Mouse (Mus musculus): ENCODE data around the gene Gm20388. TPM values are rescaled to one million over a fixed set of nuclear protein-coding genes. Genes with fewer than 3 reads are reported as not detected.

Gene Gm20388
- polyA plus RNA-seq, 1 experiment, result 0.36 TPM

GRCm38 (mm10) chr8:124260371-124260770 is 4349.7 kb downstream of the Gm20388 start:
- H3K4me3 ChIP-seq (replicated peaks), result no peak overlapping the region
- TF ChIP-seq TAL1 (IDR thresholded peaks at IDR 0.05; ENCODE audit: low read length), result no peak
- TF ChIP-seq GATA1 (IDR thresholded peaks at IDR 0.05; ENCODE audit: low read length), result no peak
- H3K9me3 ChIP-seq (ENCODE audit: control insufficient read depth, low read length), result no peaks in the 10 kb centered on the region
- H3K4me1 ChIP-seq (ENCODE audit: control insufficient read depth), result peaks cover 13% of the 10 kb centered on the region
- peaks cover 8% of the 10 kb centered on the region for H3K36me3 ChIP-seq (ENCODE audit: control insufficient read depth)
- no peaks in the 10 kb centered on the region for H3K27me3 ChIP-seq (ENCODE audit: control insufficient read depth)

GRCm38 (mm10) chr8:124263058-124263457 is 4352.4 kb downstream of the Gm20388 start:
- peaks cover 8% of the 10 kb centered on the region for H3K36me3 ChIP-seq (ENCODE audit: control insufficient read depth)
- no peak for TF ChIP-seq TAL1 (IDR thresholded peaks at IDR 0.05; ENCODE audit: low read length)
- H3K4me3 ChIP-seq (replicated peaks), result no peak overlapping the region
- no peaks in the 10 kb centered on the region for H3K27me3 ChIP-seq (ENCODE audit: control insufficient read depth)
- no peaks in the 10 kb centered on the region for H3K9me3 ChIP-seq (ENCODE audit: control insufficient read depth, low read length)
- peaks cover 21% of the 10 kb centered on the region for H3K4me1 ChIP-seq (ENCODE audit: control insufficient read depth)

- no peaks in the 10 kb centered on the region for H3K27me3 ChIP-seq (ENCODE audit: control insufficient read depth)
- no peak overlapping the region for H3K4me3 ChIP-seq (replicated peaks)
- TF ChIP-seq GATA1 (IDR thresholded peaks at IDR 0.05; ENCODE audit: low read length) (no peak), TAL1 (IDR thresholded peaks at IDR 0.05; ENCODE audit: low read length) (no peak)
- H3K4me1 ChIP-seq (ENCODE audit: control insufficient read depth), result peaks cover 21% of the 10 kb centered on the region
- no peaks in the 10 kb centered on the region for H3K9me3 ChIP-seq (ENCODE audit: control insufficient read depth, low read length)
- peaks cover 8% of the 10 kb centered on the region for H3K36me3 ChIP-seq (ENCODE audit: control insufficient read depth)
Measured at GRCm38 (mm10) chr8:124264032-124264431, 4353.4 kb downstream of the Gm20388 start.

GRCm38 (mm10) chr8:124264671-124265070 is 4354.0 kb downstream of the Gm20388 start:
- TF ChIP-seq TAL1 (IDR thresholded peaks at IDR 0.05; ENCODE audit: low read length) (no peak), GATA1 (IDR thresholded peaks at IDR 0.05; ENCODE audit: low read length) (no peak)
- Histone ChIP-seq H3K4me1 (ENCODE audit: control insufficient read depth) (peaks cover 19% of the 10 kb centered on the region), H3K4me3 (replicated peaks) (no peak overlapping the region), H3K9me3 (ENCODE audit: control insufficient read depth, low read length) (no peaks in the 10 kb centered on the region), H3K27me3 (ENCODE audit: control insufficient read depth) (no peaks in the 10 kb centered on the region), H3K36me3 (ENCODE audit: control insufficient read depth) (peaks cover 6% of the 10 kb centered on the region)

- H3K9me3 ChIP-seq (ENCODE audit: control insufficient read depth, low read length), result no peaks in the 10 kb centered on the region
- no peaks in the 10 kb centered on the region for H3K27me3 ChIP-seq (ENCODE audit: control insufficient read depth)
- peaks cover 6% of the 10 kb centered on the region for H3K36me3 ChIP-seq (ENCODE audit: control insufficient read depth)
- TF ChIP-seq GATA1 (IDR thresholded peaks at IDR 0.05; ENCODE audit: low read length) (no peak), TAL1 (IDR thresholded peaks at IDR 0.05; ENCODE audit: low read length) (no peak)
- no peak overlapping the region for H3K4me3 ChIP-seq (replicated peaks)
- H3K4me1 ChIP-seq (ENCODE audit: control insufficient read depth), result peaks cover 19% of the 10 kb centered on the region
Measured at GRCm38 (mm10) chr8:124265130-124265529, 4354.5 kb downstream of the Gm20388 start.

GRCm38 (mm10) chr8:124265798-124266197 is 4355.2 kb downstream of the Gm20388 start:
- Histone ChIP-seq H3K9me3 (ENCODE audit: control insufficient read depth, low read length) (no peaks in the 10 kb centered on the region), H3K4me3 (replicated peaks) (no peak overlapping the region), H3K27me3 (ENCODE audit: control insufficient read depth) (no peaks in the 10 kb centered on the region), H3K36me3 (ENCODE audit: control insufficient read depth) (peaks cover 6% of the 10 kb centered on the region), H3K4me1 (ENCODE audit: control insufficient read depth) (peaks cover 19% of the 10 kb centered on the region)
- TF ChIP-seq GATA1 (IDR thresholded peaks at IDR 0.05; ENCODE audit: low read length) (no peak), TAL1 (IDR thresholded peaks at IDR 0.05; ENCODE audit: low read length) (no peak)

GRCm38 (mm10) chr8:124267206-124267605 is 4356.6 kb downstream of the Gm20388 start:
- H3K4me3 ChIP-seq (replicated peaks), result no peak overlapping the region
- no peaks in the 10 kb centered on the region for H3K9me3 ChIP-seq (ENCODE audit: control insufficient read depth, low read length)
- peaks cover 19% of the 10 kb centered on the region for H3K4me1 ChIP-seq (ENCODE audit: control insufficient read depth)
- TF ChIP-seq GATA1 (IDR thresholded peaks at IDR 0.05; ENCODE audit: low read length) (no peak), TAL1 (IDR thresholded peaks at IDR 0.05; ENCODE audit: low read length) (no peak)
- H3K27me3 ChIP-seq (ENCODE audit: control insufficient read depth), result no peaks in the 10 kb centered on the region
- peaks cover 6% of the 10 kb centered on the region for H3K36me3 ChIP-seq (ENCODE audit: control insufficient read depth)

- Histone ChIP-seq H3K4me3 (replicated peaks) (no peak overlapping the region), H3K9me3 (ENCODE audit: control insufficient read depth, low read length) (peaks cover 1% of the 10 kb centered on the region; the same call in 1 of the 2 replicates), H3K27me3 (ENCODE audit: control insufficient read depth) (no peaks in the 10 kb centered on the region), H3K4me1 (ENCODE audit: control insufficient read depth) (peaks cover 6% of the 10 kb centered on the region), H3K36me3 (ENCODE audit: control insufficient read depth) (peaks cover 8% of the 10 kb centered on the region)
- TF ChIP-seq GATA1 (IDR thresholded peaks at IDR 0.05; ENCODE audit: low read length), result no peak
Measured at GRCm38 (mm10) chr8:124270504-124270903, 4359.9 kb downstream of the Gm20388 start.

GRCm38 (mm10) chr8:124270904-124271303 is 4360.3 kb downstream of the Gm20388 start:
- Histone ChIP-seq H3K4me1 (ENCODE audit: control insufficient read depth) (peaks cover 2% of the 10 kb centered on the region), H3K36me3 (ENCODE audit: control insufficient read depth) (peaks cover 12% of the 10 kb centered on the region), H3K27me3 (ENCODE audit: control insufficient read depth) (no peaks in the 10 kb centered on the region), H3K9me3 (ENCODE audit: control insufficient read depth, low read length) (peaks cover 5% of the 10 kb centered on the region), H3K4me3 (replicated peaks) (no peak overlapping the region)
- TF ChIP-seq GATA1 (IDR thresholded peaks at IDR 0.05; ENCODE audit: low read length) (no peak), TAL1 (IDR thresholded peaks at IDR 0.05; ENCODE audit: low read length) (no peak)

- H3K4me1 ChIP-seq (ENCODE audit: control insufficient read depth), result no peaks in the 10 kb centered on the region; the same call in none of the 2 replicates
- H3K36me3 ChIP-seq (ENCODE audit: control insufficient read depth), result peaks cover 16% of the 10 kb centered on the region
- H3K9me3 ChIP-seq (ENCODE audit: control insufficient read depth, low read length), result peaks cover 9% of the 10 kb centered on the region
Measured at GRCm38 (mm10) chr8:124271518-124271917, 4360.9 kb downstream of the Gm20388 start.

More at GRCm38 (mm10) chr8:124271518-124271917, 4360.9 kb downstream of the Gm20388 start:
- no peak overlapping the region for H3K4me3 ChIP-seq (replicated peaks)
- H3K27me3 ChIP-seq (ENCODE audit: control insufficient read depth), result no peaks in the 10 kb centered on the region
- TF ChIP-seq TAL1 (IDR thresholded peaks at IDR 0.05; ENCODE audit: low read length), result no peak
- no peak for TF ChIP-seq GATA1 (IDR thresholded peaks at IDR 0.05; ENCODE audit: low read length)

All from erythroblast, embryonic 14.5 days (primary cell).